Mouse (Mus musculus): ENCODE results near the gene Gart.
"Not testable (repeated sequence)": the region's sequence is repeated elsewhere in the genome, so short reads cannot be mapped to it uniquely, and the experiment has no call there.

The Gart gene

GRCm38 (mm10) chr16:91648220-91648550, 1.4 kb upstream of the Gart start:
- DNase-seq (ENCODE audit: low read depth, low spot score): peak; percentile 48

GRCm38 (mm10) chr16:91647461-91648219, 888 bp upstream of the Gart start, which contains the start of gene Son:
Son (plus strand) TSS chr16:91647506.
- peak; percentile 99 for DNase-seq (ENCODE audit: low read depth, low spot score)

- DNase-seq (ENCODE audit: low read depth, low spot score): no peak
Observed at GRCm38 (mm10) chr16:91645995-91646602, 653 bp downstream of the Gart start.

- not testable (repeated sequence) for DNase-seq (ENCODE audit: low read depth, low spot score)
Observed at GRCm38 (mm10) chr16:91645420-91645819, 1.3 kb downstream of the Gart start.

- DNase-seq (ENCODE audit: low read depth, low spot score): no peak
Observed at GRCm38 (mm10) chr16:91644901-91645300, 1.9 kb downstream of the Gart start.

GRCm38 (mm10) chr16:91640171-91640570, 6.6 kb downstream of the Gart start:
- no peak for DNase-seq (ENCODE audit: low read depth, low spot score)

GRCm38 (mm10) chr16:91639636-91640035, 7.1 kb downstream of the Gart start:
- no peak for DNase-seq (ENCODE audit: low read depth, low spot score)

- DNase-seq (ENCODE audit: low read depth, low spot score): no peak
Observed at GRCm38 (mm10) chr16:91639161-91639560, 7.6 kb downstream of the Gart start.

- no peak for DNase-seq (ENCODE audit: low read depth, low spot score)
Observed at GRCm38 (mm10) chr16:91633641-91634040, 13.1 kb downstream of the Gart start.

- DNase-seq (ENCODE audit: low read depth, low spot score): no peak
Observed at GRCm38 (mm10) chr16:91632940-91633339, 13.8 kb downstream of the Gart start.

- no peak for DNase-seq (ENCODE audit: low read depth, low spot score)
Observed at GRCm38 (mm10) chr16:91632439-91632838, 14.3 kb downstream of the Gart start.

GRCm38 (mm10) chr16:91630584-91630983, 16.2 kb downstream of the Gart start:
- no peak for DNase-seq (ENCODE audit: low read depth, low spot score)

GRCm38 (mm10) chr16:91629749-91630148, 17.0 kb downstream of the Gart start:
- no peak for DNase-seq (ENCODE audit: low read depth, low spot score)

- no peak for DNase-seq (ENCODE audit: low read depth, low spot score)
Observed at GRCm38 (mm10) chr16:91628673-91629072, 18.1 kb downstream of the Gart start.

- DNase-seq (ENCODE audit: low read depth, low spot score): no peak
Observed at GRCm38 (mm10) chr16:91627831-91628230, 18.9 kb downstream of the Gart start.

- no peak for DNase-seq (ENCODE audit: low read depth, low spot score)
Observed at GRCm38 (mm10) chr16:91623074-91623473, 23.7 kb downstream of the Gart start.

- DNase-seq (ENCODE audit: low read depth, low spot score): no peak
Observed at GRCm38 (mm10) chr16:91620991-91621390, 25.8 kb downstream of the Gart start.

GRCm38 (mm10) chr16:91620185-91620584, 26.6 kb downstream of the Gart start:
- DNase-seq (ENCODE audit: low read depth, low spot score): no peak

GRCm38 (mm10) chr16:91618511-91619501, 27.9 kb downstream of the Gart start, which contains the start of gene Dnajc28:
Dnajc28 (minus strand) TSS chr16:91619026.
- peak; percentile 45 for DNase-seq (ENCODE audit: low read depth, low spot score)

- DNase-seq (ENCODE audit: low read depth, low spot score): no peak
Observed at GRCm38 (mm10) chr16:91614552-91614951, 32.2 kb downstream of the Gart start.

- no peak for DNase-seq (ENCODE audit: low read depth, low spot score)
Observed at GRCm38 (mm10) chr16:91612525-91612924, 34.2 kb downstream of the Gart start.

GRCm38 (mm10) chr16:91611248-91611647, 35.5 kb downstream of the Gart start:
- DNase-seq (ENCODE audit: low read depth, low spot score): no peak

Measured in skeletal muscle tissue, adult 2 months (tissue).